In genomic region chr12:14149843-14150567, GRCm38 (mm10) we compare ENCODE assay signal across 9 mouse cellular contexts. TPM values are rescaled to one million over a fixed set of nuclear protein-coding genes. Genes with fewer than 3 reads are reported as not detected.
DNase-seq lines count a peak whose midpoint lies in the region; ATAC-seq and TF ChIP-seq lines count a peak whose summit lies in the region.
"Had no signal": no experiment of that assay in that cellular context is flagged by ENCODE, and none has a peak within 500 bp of the region (broad histone marks: within the 10 kb centered on the region; RNA-seq: fewer than 3 reads in every experiment).

No protein-coding gene starts in this region.

- peak; percentile 67 for TF ChIP-seq CTCF in lung, embryonic 14.5 days (IDR thresholded peaks at IDR 0.05; ENCODE audit: low read depth)

- WGBS in hindbrain, embryonic 11.5 days = under 1% methylated on average over 57 of the region's 59 CpGs
- under 1% methylated on average over 59 of the region's 59 CpGs for WGBS in lung, embryonic 14.5 days

- no peak overlapping the region for H3K27ac ChIP-seq in ES-E14 (ENCODE audit: insufficient read depth, low read depth, low read length, poor library complexity, severe bottlenecking)
- H3K27ac ChIP-seq in hindbrain, embryonic 11.5 days (ENCODE audit: low read depth, low read length) = no peak overlapping the region
- no peak overlapping the region for H3K27ac ChIP-seq in lung, embryonic 14.5 days (ENCODE audit: low read depth)

- peak; percentile 17 for DNase-seq in ES-E14 (ENCODE audit: low read depth, low spot score)
- peak; percentile 66 for DNase-seq in cerebellum, adult 9-11 months
- peak; percentile 57 to 76 for DNase-seq in frontal cortex, postnatal 10 days (ENCODE audit: low spot score in 2 of 2)
- peak; percentile 79 for DNase-seq in hindbrain, embryonic 11.5 days (ENCODE audit: low spot score)
- peak; percentile 78 to 80 for DNase-seq in layer of hippocampus, postnatal 14 days (ENCODE audit: low spot score in 2 of 2)
- DNase-seq in lung, embryonic 14.5 days = peak; percentile 73
- peak; percentile 79 for DNase-seq in retina, embryonic 14.5 days (ENCODE audit: low spot score)
- DNase-seq in spleen, postnatal 36 days (ENCODE audit: low spot score in 2 of 2) = no peak

- no peaks in the 10 kb centered on the region for H3K36me3 ChIP-seq in ES-E14 (ENCODE audit: control insufficient read depth, insufficient read depth, low read length, poor library complexity, severe bottlenecking)
- H3K36me3 ChIP-seq in hindbrain, embryonic 11.5 days (ENCODE audit: control insufficient read depth, insufficient read depth, low read length) = no peaks in the 10 kb centered on the region
- no peaks in the 10 kb centered on the region for H3K36me3 ChIP-seq in lung, embryonic 14.5 days (ENCODE audit: insufficient read depth)
- H3K36me3 ChIP-seq: G1E had no signal

- peak; percentile 53 for ATAC-seq in hindbrain, embryonic 11.5 days (ENCODE audit: low FRiP score)
- ATAC-seq in lung, embryonic 14.5 days (ENCODE audit: insufficient read depth) = peak; percentile 28; the same call in 1 of the 2 replicates

- in situ Hi-C loops in ES-E14 (cut with MboI; ENCODE audit: low sequenced_read_pairs in 2 of 2, unreplicated experiment in 2 of 2) = no loop called here

- H3K4me3 ChIP-seq in ES-E14 (ENCODE audit: insufficient read depth in 1 of 2, low read depth in 1 of 2, low read length in 2 of 2, poor library complexity in 1 of 2, severe bottlenecking in 1 of 2) = peak overlapping the region; percentile 35 to 53
- H3K4me3 ChIP-seq in hindbrain, embryonic 11.5 days (ENCODE audit: low read depth, low read length) = peak overlapping the region; percentile 65
- H3K4me3 ChIP-seq in lung, embryonic 14.5 days (ENCODE audit: low read depth, low read length) = peak overlapping the region; percentile 49

- no peaks in the 10 kb centered on the region for H3K9me3 ChIP-seq in ES-E14 (ENCODE audit: control insufficient read depth, insufficient read depth, low read depth, low read length)
- no peaks in the 10 kb centered on the region for H3K9me3 ChIP-seq in hindbrain, embryonic 11.5 days (ENCODE audit: control insufficient read depth, low read length)
- H3K9me3 ChIP-seq in lung, embryonic 14.5 days (ENCODE audit: low read depth, low read length) = no peaks in the 10 kb centered on the region

- H3K4me2 ChIP-seq in hindbrain, embryonic 11.5 days (replicated peaks; ENCODE audit: low read depth, low read length) = peak overlapping the region; percentile 84
- peak overlapping the region; percentile 77 for H3K4me2 ChIP-seq in lung, embryonic 14.5 days

- H3K9ac ChIP-seq in ES-E14 (ENCODE audit: insufficient read depth, low read depth, low read length, poor library complexity, severe bottlenecking) = peak overlapping the region; percentile 43; the same call in 1 of the 2 replicates
- H3K9ac ChIP-seq in hindbrain, embryonic 11.5 days (ENCODE audit: low read depth, low read length) = peak overlapping the region; percentile 51
- H3K9ac ChIP-seq in lung, embryonic 14.5 days = peak overlapping the region; percentile 23; the same call in 1 of the 2 replicates

- peaks cover 9% of the 10 kb centered on the region for H3K27me3 ChIP-seq in hindbrain, embryonic 11.5 days (ENCODE audit: control insufficient read depth, insufficient read depth, low read length)
- peaks cover 32% of the 10 kb centered on the region for H3K27me3 ChIP-seq in lung, embryonic 14.5 days (ENCODE audit: insufficient read depth, low read length)

- H3K4me1 ChIP-seq in ES-E14 (ENCODE audit: control insufficient read depth in 2 of 2, insufficient read depth in 2 of 2, low read length in 2 of 2, poor library complexity in 1 of 2) = peaks cover 0 to 7% of the 10 kb centered on the region in 2 experiments; a peak in 1 of 4 replicates
- peaks cover 12% of the 10 kb centered on the region; the same call in 1 of the 2 replicates for H3K4me1 ChIP-seq in hindbrain, embryonic 11.5 days (replicated peaks; ENCODE audit: control insufficient read depth, insufficient read depth, low read length)
- H3K4me1 ChIP-seq in lung, embryonic 14.5 days (ENCODE audit: insufficient read depth) = no peaks in the 10 kb centered on the region

TF ChIP-seq in ES-E14, 5 proteins besides CTCF, POLR2A, EP300 and RAD21:
- TF ChIP-seq MAFK (IDR thresholded peaks at IDR 0.05; ENCODE audit: insufficient read depth, low read depth, low read length) = no peak
- TF ChIP-seq CHD2 (IDR thresholded peaks at IDR 0.05; ENCODE audit: low read depth, low read length) = no peak
- no peak for TF ChIP-seq HCFC1 (IDR thresholded peaks at IDR 0.05; ENCODE audit: borderline replicate concordance, insufficient read depth, low read length)
- no peak for TF ChIP-seq ZNF384 (IDR thresholded peaks at IDR 0.05; ENCODE audit: low read depth, low read length)
- no peak for TF ChIP-seq ZC3H11A (IDR thresholded peaks at IDR 0.05; ENCODE audit: borderline replicate concordance, low read depth, low read length)

RNA-seq across cellular contexts. Expression of gene Fam84a, which starts 1.8 kb away (rescaled TPM):
- total RNA-seq in ES-E14 (2012; rRNA removed) = 0.58 and 1.3 TPM in 2 replicates
- polyA plus RNA-seq in hindbrain, embryonic 11.5 days (2014; fragmentation: Nextera tagmentation; extraction: Ambion mirVana) = 28.5 and 30.5 TPM in 2 replicates
- 10 to 100 TPM; 74.6 to 77.2 TPM for total RNA-seq in layer of hippocampus, postnatal 14 days (2021)
- polyA plus RNA-seq in lung, embryonic 14.5 days (2014; fragmentation: Nextera tagmentation; extraction: Ambion mirVana) = 2.8 and 3.0 TPM in 2 replicates
- polyA plus RNA-seq: G1E had no signal

Comparison
In these comparisons a context has a peak if more than half of its experiments do, and no peak if none do; other contexts are left out.
1. DNase-seq: peak in ES-E14 (single experiment), cerebellum, adult 9-11 months (single experiment), frontal cortex, postnatal 10 days (2 of 2), hindbrain, embryonic 11.5 days (single experiment), layer of hippocampus, postnatal 14 days (2 of 2), lung, embryonic 14.5 days (single experiment) and retina, embryonic 14.5 days (single experiment); none in spleen, postnatal 36 days (0 of 2).
2. RNA of gene Fam84a, which starts 1.8 kb away (total RNA-seq): 74.6 to 77.2 TPM in layer of hippocampus, postnatal 14 days; 0.58 to 1.3 TPM in ES-E14; every median in the first group is over 10 times any median in the second.
3. Peak in every context shown above with its lines, with median percentiles within 50 percentile points of each other: H3K4me3 ChIP-seq and H3K9ac ChIP-seq.